Mouse (Mus musculus) intestine, embryonic 15.5 days (tissue): ENCODE measurements around the gene Stx6. TPM values are rescaled to one million over a fixed set of nuclear protein-coding genes. Genes with fewer than 3 reads are reported as not detected.

Source experiments
- ATAC-seq: fragments of 200-750 bp; cut with Nextera tagmentation; 2 replicates; pipeline ENCODE4 v1.8.0; 2017; ENCODE audit warnings: moderate TSS enrichment, moderate library complexity
- H3K27ac ChIP-seq: fragments of 300-500 bp; sonication (generic); 2 replicates; pipeline ENCODE4 v1.5.1; 2015; ENCODE audit warnings: mild to moderate bottlenecking, inconsistent platforms
- H3K27me3 ChIP-seq: fragments of 300-500 bp; sonication (generic); replicated peaks from 2 replicates; pipeline ENCODE4 v1.6.1; 2015; ENCODE audit warnings: inconsistent platforms
- H3K36me3 ChIP-seq: fragments of 300-500 bp; sonication (generic); 2 replicates; pipeline ENCODE4 v1.6.1; 2015; ENCODE audit warnings: inconsistent platforms
- H3K4me1 ChIP-seq: fragments of 300-500 bp; sonication (generic); replicated peaks from 2 replicates; pipeline ENCODE4 v1.6.1; 2015; ENCODE audit warnings: inconsistent platforms
- H3K4me2 ChIP-seq: fragments of 300-500 bp; sonication (generic); replicated peaks from 2 replicates; pipeline ENCODE4 v1.6.1; 2015; ENCODE audit warnings: mild to moderate bottlenecking, inconsistent platforms
- H3K4me3 ChIP-seq: fragments of 300-500 bp; sonication (generic); replicated peaks from 2 replicates; pipeline ENCODE4 v1.5.1; 2015; ENCODE audit warnings: inconsistent platforms
- H3K9ac ChIP-seq: fragments of 300-500 bp; sonication (generic); 2 replicates; pipeline ENCODE4 v1.6.1; 2015; ENCODE audit warnings: inconsistent platforms
- H3K9me3 ChIP-seq: fragments of 300-500 bp; sonication (generic); 2 replicates; pipeline ENCODE4 v1.6.1; 2016; ENCODE audit warnings: inconsistent platforms
- WGBS: fragments of 180-500 bp; shearing (Covaris S2); methylation state at CpG from one replicate; pipeline ENCODE4 v1.1.7; 2015; 5-methylcytosine and 5-hydroxymethylcytosine counted together
- polyA plus RNA-seq: library from polyadenylated mRNA; unstranded; fragments of >200 nt; fragmentation: Nextera tagmentation; extraction: Ambion mirVana; gene quantifications from 2 replicates; pipeline ENCODE4 v1.2.1, GENCODE M21; 2015

Stx6 gene
- polyA plus RNA-seq, 1 experiment from 2014 or later: 54.2 TPM

- no peak overlapping the region for H3K9ac ChIP-seq
- ATAC-seq: no peak
- no peak overlapping the region for H3K27ac ChIP-seq
- H3K9me3 ChIP-seq: no peaks in the 10 kb centered on the region
- H3K4me3 ChIP-seq: no peak overlapping the region
- H3K27me3 ChIP-seq: no peaks in the 10 kb centered on the region
- H3K4me2 ChIP-seq: no peak overlapping the region
- H3K36me3 ChIP-seq: no peaks in the 10 kb centered on the region
- 45% methylated on average over 8 of the region's 8 CpGs for whole genome bisulfite sequencing
- 0 out of 2 replicates have a peak, but pooled peaks cover 2% of the 10 kb centered on the region for H3K4me1 ChIP-seq
Observed at GRCm38 (mm10) chr1:155134866-155135265, 23.6 kb upstream of the Stx6 start.

- 83% methylated on average over 7 of the region's 7 CpGs for WGBS
Observed at GRCm38 (mm10) chr1:155138795-155139194, 19.7 kb upstream of the Stx6 start.

GRCm38 (mm10) chr1:155140076-155140475 is 18.4 kb upstream of the Stx6 start:
- ATAC-seq: 0 out of 2 replicates have a peak, but pooled peaks have one; percentile 20
- WGBS: 72% methylated on average over 2 of the region's 2 CpGs
- Histone ChIP-seq H3K27ac (no peak overlapping the region), H3K4me3 (no peak overlapping the region), H3K9me3 (no peaks in the 10 kb centered on the region), H3K4me1 (no peaks in the 10 kb centered on the region), H3K27me3 (no peaks in the 10 kb centered on the region), H3K9ac (no peak overlapping the region), H3K4me2 (no peak overlapping the region), H3K36me3 (no peaks in the 10 kb centered on the region)

More at GRCm38 (mm10) chr1:155138795-155139194, 19.7 kb upstream of the Stx6 start:
- Histone ChIP-seq H3K36me3 (no peaks in the 10 kb centered on the region), H3K4me1 (0 out of 2 replicates have a peak, but pooled peaks cover 2% of the 10 kb centered on the region), H3K27ac (no peak overlapping the region), H3K27me3 (no peaks in the 10 kb centered on the region), H3K9me3 (no peaks in the 10 kb centered on the region), H3K4me3 (no peak overlapping the region), H3K9ac (no peak overlapping the region), H3K4me2 (no peak overlapping the region)
- peak; percentile 58 for ATAC-seq

GRCm38 (mm10) chr1:155145620-155146019 is 12.9 kb upstream of the Stx6 start:
- peak overlapping the region; percentile 54 for H3K27ac ChIP-seq
- H3K27me3 ChIP-seq: no peaks in the 10 kb centered on the region
- H3K4me3 ChIP-seq: peak overlapping the region; percentile 38
- 32% methylated on average over 6 of the region's 6 CpGs for WGBS
- no peak overlapping the region for H3K9ac ChIP-seq
- H3K36me3 ChIP-seq: no peaks in the 10 kb centered on the region
- 0 out of 2 replicates have a peak, but pooled peaks cover 2% of the 10 kb centered on the region for H3K4me1 ChIP-seq
- ATAC-seq: no peak
- H3K4me2 ChIP-seq: peak overlapping the region; percentile 61
- no peaks in the 10 kb centered on the region for H3K9me3 ChIP-seq

GRCm38 (mm10) chr1:155146572-155146980 is 11.9 kb upstream of the Stx6 start, which contains the start of gene Mr1:
TSS of gene Mr1 (minus strand) at chr1:155146814.
- Histone ChIP-seq H3K4me1 (0 out of 2 replicates have a peak, but pooled peaks cover 2% of the 10 kb centered on the region), H3K4me3 (peak within 1 kb of the TSS; percentile 38), H3K27me3 (no peaks in the 10 kb centered on the region), H3K4me2 (peak within 1 kb of the TSS; percentile 61), H3K36me3 (no peaks in the 10 kb centered on the region), H3K9ac (peak within 1 kb of the TSS; percentile 46), H3K27ac (peak within 1 kb of the TSS; percentile 54), H3K9me3 (no peaks in the 10 kb centered on the region)
- 32% methylated on average over 8 of the region's 8 CpGs for WGBS
- ATAC-seq: peak; percentile 96

GRCm38 (mm10) chr1:155147228-155147627 is 11.3 kb upstream of the Stx6 start:
- Histone ChIP-seq H3K27me3 (no peaks in the 10 kb centered on the region), H3K4me2 (no peak overlapping the region), H3K9me3 (no peaks in the 10 kb centered on the region), H3K27ac (no peak overlapping the region), H3K4me1 (0 out of 2 replicates have a peak, but pooled peaks cover 2% of the 10 kb centered on the region), H3K4me3 (no peak overlapping the region), H3K9ac (no peak overlapping the region), H3K36me3 (no peaks in the 10 kb centered on the region)
- ATAC-seq: no peak
- 89% methylated on average over 2 of the region's 2 CpGs for WGBS

- Histone ChIP-seq H3K36me3 (no peaks in the 10 kb centered on the region), H3K4me3 (no peak overlapping the region), H3K27me3 (no peaks in the 10 kb centered on the region), H3K9me3 (no peaks in the 10 kb centered on the region), H3K4me1 (0 out of 2 replicates have a peak, but pooled peaks cover 2% of the 10 kb centered on the region), H3K4me2 (no peak overlapping the region), H3K9ac (no peak overlapping the region), H3K27ac (no peak overlapping the region)
- ATAC-seq: no peak
- 92% methylated on average over 3 of the region's 3 CpGs for WGBS
Observed at GRCm38 (mm10) chr1:155149403-155149802, 9.1 kb upstream of the Stx6 start.

- H3K4me1 ChIP-seq: 0 out of 2 replicates have a peak, but pooled peaks cover 2% of the 10 kb centered on the region
- H3K4me2 ChIP-seq: no peak overlapping the region
- WGBS: 85% methylated on average over 5 of the region's 5 CpGs
- no peaks in the 10 kb centered on the region for H3K36me3 ChIP-seq
- ATAC-seq: no peak
- no peak overlapping the region for H3K4me3 ChIP-seq
- no peak overlapping the region for H3K9ac ChIP-seq
- H3K27ac ChIP-seq: no peak overlapping the region
- no peaks in the 10 kb centered on the region for H3K27me3 ChIP-seq
- H3K9me3 ChIP-seq: no peaks in the 10 kb centered on the region
Observed at GRCm38 (mm10) chr1:155150821-155151220, 7.7 kb upstream of the Stx6 start.

- no peaks in the 10 kb centered on the region for H3K36me3 ChIP-seq
- H3K27me3 ChIP-seq: no peaks in the 10 kb centered on the region
- H3K4me2 ChIP-seq: no peak overlapping the region
- no peak overlapping the region for H3K4me3 ChIP-seq
- H3K27ac ChIP-seq: no peak overlapping the region
- no peaks in the 10 kb centered on the region for H3K9me3 ChIP-seq
- 68% methylated on average over 4 of the region's 4 CpGs for WGBS
- H3K4me1 ChIP-seq: no peaks in the 10 kb centered on the region; the same call in 1 of the 2 replicates
- H3K9ac ChIP-seq: no peak overlapping the region
- ATAC-seq: no peak
Observed at GRCm38 (mm10) chr1:155153906-155154305, 4.6 kb upstream of the Stx6 start.

- H3K4me1 ChIP-seq: peaks cover 4% of the 10 kb centered on the region; the same call in 1 of the 2 replicates
- H3K9ac ChIP-seq: peak overlapping the region; percentile 72
- peak; percentile 67 for ATAC-seq
- H3K4me2 ChIP-seq: peak overlapping the region; percentile 77
- under 1% methylated on average over 46 of the region's 46 CpGs for WGBS
- H3K36me3 ChIP-seq: no peaks in the 10 kb centered on the region
- peak overlapping the region; percentile 95 for H3K4me3 ChIP-seq
- H3K27me3 ChIP-seq: no peaks in the 10 kb centered on the region
- H3K27ac ChIP-seq: peak overlapping the region; percentile 85
- H3K9me3 ChIP-seq: no peaks in the 10 kb centered on the region
Observed at GRCm38 (mm10) chr1:155158970-155159484, 512 bp downstream of the Stx6 start.

GRCm38 (mm10) chr1:155167453-155167852 is 8.9 kb downstream of the Stx6 start:
- no peaks in the 10 kb centered on the region for H3K9me3 ChIP-seq
- no peak for ATAC-seq
- no peak overlapping the region for H3K4me3 ChIP-seq
- H3K27me3 ChIP-seq: no peaks in the 10 kb centered on the region
- H3K4me2 ChIP-seq: no peak overlapping the region
- no peaks in the 10 kb centered on the region for H3K36me3 ChIP-seq
- H3K27ac ChIP-seq: no peak overlapping the region
- H3K9ac ChIP-seq: no peak overlapping the region
- 0 out of 2 replicates have a peak, but pooled peaks cover 4% of the 10 kb centered on the region for H3K4me1 ChIP-seq
- 77% methylated on average over 3 of the region's 3 CpGs for WGBS

GRCm38 (mm10) chr1:155169935-155170334 is 11.4 kb downstream of the Stx6 start:
- H3K9ac ChIP-seq: no peak overlapping the region
- H3K27ac ChIP-seq: no peak overlapping the region
- no peak overlapping the region for H3K4me2 ChIP-seq
- no peaks in the 10 kb centered on the region for H3K9me3 ChIP-seq
- H3K4me3 ChIP-seq: no peak overlapping the region
- no peak for ATAC-seq
- H3K36me3 ChIP-seq: no peaks in the 10 kb centered on the region
- H3K4me1 ChIP-seq: no peaks in the 10 kb centered on the region
- no peaks in the 10 kb centered on the region for H3K27me3 ChIP-seq
